Mouse (Mus musculus) ES-Bruce4 (cell line): Measurements from ENCODE around the gene Zbtb21.

Experiments
- CTCF ChIP-seq: IDR thresholded peaks from one replicate; pipeline ENCODE4 v1.8.1; 2011; ENCODE audit warnings: low read depth, low read length
- POLR2A ChIP-seq: IDR thresholded peaks from one replicate; pipeline ENCODE4 v1.8.1; 2011; ENCODE audit warnings: low read length; ENCODE audit not compliant: insufficient read depth

DNA sequence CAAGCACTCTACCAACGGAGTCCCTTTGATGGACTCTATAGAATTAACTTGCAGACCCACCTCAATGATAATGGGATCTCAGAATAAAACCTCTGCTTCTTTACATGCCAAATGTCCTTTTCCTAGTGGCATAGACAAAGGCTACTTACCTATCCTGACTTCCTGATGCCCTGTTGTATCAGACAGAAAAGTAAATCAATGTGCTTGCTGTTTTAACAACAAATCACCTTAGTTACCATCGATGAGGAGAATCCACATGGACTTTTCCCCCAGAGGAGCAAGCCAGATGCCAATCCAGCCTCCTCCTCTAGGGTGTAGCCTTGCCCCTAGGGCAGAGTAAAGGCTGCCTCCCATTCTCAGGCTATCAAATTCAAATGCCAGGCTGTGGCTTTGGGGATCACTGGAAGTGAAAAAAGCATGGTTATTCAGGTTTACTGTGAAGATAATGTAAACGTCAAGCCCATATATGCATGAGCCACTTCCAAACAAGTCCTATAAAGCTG lies 21.9 kb downstream of the Zbtb21 start:
- TF ChIP-seq CTCF = no peak
- TF ChIP-seq POLR2A = no peak
